In genomic region chr8:87689192-87689591, GRCm38 (mm10) we compare ENCODE assay signal across 11 mouse cellular contexts.
DNase-seq lines count a peak whose midpoint lies in the region; ATAC-seq and TF ChIP-seq lines count a peak whose summit lies in the region.
"Had no signal": no experiment of that assay in that cellular context is flagged by ENCODE, and none has a peak within 500 bp of the region (broad histone marks: within the 10 kb centered on the region; RNA-seq: fewer than 3 reads in every experiment).

No protein-coding gene starts in this region.

- peak; percentile 24; the same call in 1 of the 2 replicates for ATAC-seq in hindbrain, embryonic 16.5 days

- H3K9me3 ChIP-seq in embryonic facial prominence, embryonic 10.5 days, result no peaks in the 10 kb centered on the region
- H3K9me3 ChIP-seq in hindbrain, embryonic 16.5 days (ENCODE audit: control insufficient read depth, low read length), result no peaks in the 10 kb centered on the region
- H3K9me3 ChIP-seq: liver, embryonic 15.5 days had no signal

- no peak overlapping the region for H3K4me3 ChIP-seq in embryonic facial prominence, embryonic 10.5 days
- H3K4me3 ChIP-seq in hindbrain, embryonic 16.5 days (ENCODE audit: low read length), result no peak overlapping the region
- no peak overlapping the region for H3K4me3 ChIP-seq in kidney, adult 2 months (ENCODE audit: insufficient read depth, low read depth, low read length)
- H3K4me3 ChIP-seq: liver, embryonic 15.5 days had no signal

- WGBS in embryonic facial prominence, embryonic 10.5 days, result 70% methylated on average over 6 of the region's 6 CpGs
- WGBS in hindbrain, embryonic 16.5 days, result 41% methylated on average over 6 of the region's 6 CpGs
- 66% methylated on average over 6 of the region's 6 CpGs for WGBS in kidney, adult 2 months

- H3K4me2 ChIP-seq in hindbrain, embryonic 16.5 days (ENCODE audit: low read length), result no peak overlapping the region
- H3K4me2 ChIP-seq: liver, embryonic 15.5 days had no signal

- H3K4me1 ChIP-seq in embryonic facial prominence, embryonic 10.5 days, result peaks cover 94% of the 10 kb centered on the region
- H3K4me1 ChIP-seq in hindbrain, embryonic 16.5 days (ENCODE audit: control insufficient read depth, insufficient read depth, low read depth, low read length), result peaks cover 65% of the 10 kb centered on the region
- no peaks in the 10 kb centered on the region for H3K4me1 ChIP-seq in kidney, adult 2 months (ENCODE audit: control insufficient read depth, insufficient read depth, low read length)

- no peaks in the 10 kb centered on the region for H3K27me3 ChIP-seq in embryonic facial prominence, embryonic 10.5 days (replicated peaks; ENCODE audit: low read depth, poor library complexity, severe bottlenecking)
- H3K27me3 ChIP-seq in hindbrain, embryonic 16.5 days (replicated peaks; ENCODE audit: control insufficient read depth, insufficient read depth, low read length), result no peaks in the 10 kb centered on the region
- H3K27me3 ChIP-seq in kidney, adult 2 months (replicated peaks; ENCODE audit: control insufficient read depth, insufficient read depth, low read length), result no peaks in the 10 kb centered on the region
- H3K27me3 ChIP-seq: liver, embryonic 15.5 days had no signal

- 0 out of 2 replicates have a peak overlapping the region, but pooled peaks have one; percentile 32 for H3K27ac ChIP-seq in embryonic facial prominence, embryonic 10.5 days (replicated peaks)
- H3K27ac ChIP-seq in hindbrain, embryonic 16.5 days (ENCODE audit: low read depth, low read length), result peak overlapping the region; percentile 86
- H3K27ac ChIP-seq in kidney, adult 2 months (ENCODE audit: insufficient read depth, low read depth, low read length), result no peak overlapping the region
- H3K27ac ChIP-seq: liver, embryonic 15.5 days had no signal

- no peak for TF ChIP-seq POLR2A in kidney, adult 2 months (IDR thresholded peaks at IDR 0.05; ENCODE audit: low read depth, low read length)

- no peak for TF ChIP-seq CTCF in kidney, adult 2 months (conservative IDR thresholded peaks at IDR 0.05; ENCODE audit: insufficient read depth, insufficient read length, low read depth, low read length)

- H3K9ac ChIP-seq in hindbrain, embryonic 16.5 days (ENCODE audit: low read depth, low read length), result peak overlapping the region; percentile 36; the same call in 1 of the 2 replicates
- H3K9ac ChIP-seq: liver, embryonic 15.5 days had no signal

- peak; percentile 49 for DNase-seq in retina, postnatal 1 day
- DNase-seq in retina, embryonic 14.5 days (ENCODE audit: low spot score), result no peak
- DNase-seq in embryonic facial prominence, embryonic 10.5 days (ENCODE audit: low spot score), result no peak
- no peak for DNase-seq in right cerebral cortex, postnatal 4 days
- DNase-seq in adrenal gland, adult 8-10 months, result no peak
- no peak for DNase-seq in kidney, adult 2 months
- DNase-seq in left cerebral cortex, adult 9 months (ENCODE audit: low spot score in 2 of 2), result no peak
- DNase-seq: heart, adult 18-20 months; kidney, postnatal 25 days had no signal

- H3K36me3 ChIP-seq in embryonic facial prominence, embryonic 10.5 days (replicated peaks), result peaks cover 39% of the 10 kb centered on the region
- no peaks in the 10 kb centered on the region for H3K36me3 ChIP-seq in hindbrain, embryonic 16.5 days (ENCODE audit: control insufficient read depth, insufficient read depth, low read length)
- H3K36me3 ChIP-seq in kidney, adult 2 months (ENCODE audit: control insufficient read depth, insufficient read depth, low read length), result no peaks in the 10 kb centered on the region
- H3K36me3 ChIP-seq: liver, embryonic 15.5 days had no signal
